Mouse (Mus musculus) layer of hippocampus, postnatal 14 days (tissue): Measurements from ENCODE around the gene Car2. TPM values are rescaled to one million over a fixed set of nuclear protein-coding genes. Genes with fewer than 3 reads are reported as not detected.

ENCODE experiments used
- DNase-seq, 2 experiments: peaks; one replicate each; pipeline ENCODE4 v3.0.0; 2021 to 2022; ENCODE audit warnings: low spot score in 2 of 2, mixed read lengths in 1 of 2
- long read RNA-seq, 2 experiments: library from polyadenylated mRNA; stranded (forward); transcript quantifications; one replicate each; pipeline ENCODE4 v2.0.0; 2021
- total RNA-seq, 2 experiments: library from RNA; stranded (reverse); gene quantifications; 2 replicates each; pipeline ENCODE4 v1.2.3; 2021

Gene Car2
- 10 to 100 TPM; 85.8 to 91.1 TPM for total RNA-seq
- long read RNA-seq, experiment 1, transcript Car2-201 (7 exons, 1,788 nt), result major isoform, 110 of 122 reads
- long read RNA-seq, experiment 1, partial matches to known transcripts, result 4 of 122 reads
- long read RNA-seq, experiment 1, other reads (novel, unspliced or antisense), result 8 of 122 reads
- long read RNA-seq, experiment 2, transcript Car2-201 (7 exons, 1,788 nt), result major isoform, 158 of 172 reads
- long read RNA-seq, experiment 2, partial matches to known transcripts, result 4 of 172 reads
- long read RNA-seq, experiment 2, other reads (novel, unspliced or antisense), result 10 of 172 reads

GRCm38 (mm10) chr3:14886102-14887098, at the start of gene Car2:
Gene Car2 (plus strand): TSS chr3:14886273.
- DNase-seq, result peak; percentile 64 to 70

GRCm38 (mm10) chr3:14838936-14839335, 47.1 kb upstream of the Car2 start:
- no peak for DNase-seq

GRCm38 (mm10) chr3:14839466-14840118, 46.5 kb upstream of the Car2 start:
- DNase-seq, result no peak

GRCm38 (mm10) chr3:14848587-14849254, 37.4 kb upstream of the Car2 start:
- no peak for DNase-seq

GRCm38 (mm10) chr3:14853966-14854365, 32.1 kb upstream of the Car2 start:
- no peak for DNase-seq

GRCm38 (mm10) chr3:14854446-14854845, 31.6 kb upstream of the Car2 start:
- no peak for DNase-seq

GRCm38 (mm10) chr3:14857874-14858273, 28.2 kb upstream of the Car2 start:
- no peak for DNase-seq

GRCm38 (mm10) chr3:14860291-14860690, 25.8 kb upstream of the Car2 start:
- peak in 1 of 2 experiments; percentile 24 for DNase-seq

- DNase-seq, result no peak
Measured at GRCm38 (mm10) chr3:14861165-14861564, 24.9 kb upstream of the Car2 start.

GRCm38 (mm10) chr3:14861787-14862186, 24.3 kb upstream of the Car2 start:
- DNase-seq, result no peak

GRCm38 (mm10) chr3:14862654-14863021, 23.4 kb upstream of the Car2 start:
- no peak for DNase-seq

- no peak for DNase-seq
Measured at GRCm38 (mm10) chr3:14863022-14863711, 22.9 kb upstream of the Car2 start, which contains the start of gene Car3. Gene Car3 (plus strand): TSS chr3:14863512.

- DNase-seq, result no peak
Measured at GRCm38 (mm10) chr3:14863922-14864321, 22.2 kb upstream of the Car2 start.

- DNase-seq, result no peak
Measured at GRCm38 (mm10) chr3:14865941-14866340, 20.1 kb upstream of the Car2 start.

- DNase-seq, result peak; percentile 46 to 67
Measured at GRCm38 (mm10) chr3:14869779-14870178, 16.3 kb upstream of the Car2 start.

- no peak for DNase-seq
Measured at GRCm38 (mm10) chr3:14870528-14870927, 15.5 kb upstream of the Car2 start.

- DNase-seq, result no peak
Measured at GRCm38 (mm10) chr3:14871386-14871785, 14.7 kb upstream of the Car2 start.

GRCm38 (mm10) chr3:14874402-14875040, 11.6 kb upstream of the Car2 start:
- DNase-seq, result peak in 1 of 2 experiments; percentile 79

GRCm38 (mm10) chr3:14876325-14876918, 9.7 kb upstream of the Car2 start:
- DNase-seq, result no peak
